Mouse (Mus musculus) layer of hippocampus, adult 2 months (tissue): ENCODE measurements around the gene Mid2. TPM values are rescaled to one million over a fixed set of nuclear protein-coding genes. Genes with fewer than 3 reads are reported as not detected.
"Not testable (repeated sequence)": the region's sequence is repeated elsewhere in the genome, so short reads cannot be mapped to it uniquely, and the experiment has no call there.

ENCODE experiments used
- DNase-seq, 2 experiments: peaks; one replicate each; pipeline ENCODE4 v3.0.0; 2022; ENCODE audit warnings: low spot score in 2 of 2
- H3K27ac ChIP-seq: fragments of 200-600 bp; 2 replicates; pipeline ENCODE4 v1.8.1; 2022
- H3K4me3 ChIP-seq: fragments of 200-600 bp; 2 replicates; pipeline ENCODE4 v1.8.1; 2022; ENCODE audit warnings: mild to moderate bottlenecking
- CTCF ChIP-seq: fragments of 200-600 bp; conservative IDR thresholded peaks from 2 replicates; pipeline ENCODE4 v1.8.1; 2022; ENCODE audit warnings: antibody characterized with exemption, mild to moderate bottlenecking, moderate library complexity
- long read RNA-seq, 2 experiments: library from polyadenylated mRNA; stranded (forward); transcript quantifications; one replicate each; pipeline ENCODE4 v2.0.0; 2021; ENCODE audit warnings: borderline mapping rate in 2 of 2
- total RNA-seq, 2 experiments: library from RNA; stranded (reverse); gene quantifications; 2 replicates each; pipeline ENCODE4 v1.2.3; 2021

Gene Mid2
- 10 to 100 TPM; 22.3 to 24.8 TPM for total RNA-seq
- long read RNA-seq, experiment 1, partial matches to known transcripts: 1 of 4 reads
- long read RNA-seq, experiment 1, other reads (novel, unspliced or antisense): 3 of 4 reads
- long read RNA-seq, experiment 2, partial matches to known transcripts: 2 of 9 reads
- long read RNA-seq, experiment 2, other reads (novel, unspliced or antisense): 7 of 9 reads

GRCm38 (mm10) chrX:140664479-140665241 is at the start of gene Mid2:
Gene Mid2 (plus strand): TSS chrX:140664599.
- TF ChIP-seq CTCF: no peak
- Histone ChIP-seq H3K27ac (peak within 1 kb of the TSS; percentile 86), H3K4me3 (peak within 1 kb of the TSS; percentile 63)
- peak in 1 of 2 experiments; percentile 10 for DNase-seq

- DNase-seq: no peak
- H3K27ac ChIP-seq: no peak overlapping the region
- no peak for TF ChIP-seq CTCF
Measured at GRCm38 (mm10) chrX:140624875-140625594, 39.4 kb upstream of the Mid2 start.

GRCm38 (mm10) chrX:140638028-140638427 is 26.4 kb upstream of the Mid2 start:
- no peak for DNase-seq
- H3K27ac ChIP-seq: no peak overlapping the region
- H3K4me3 ChIP-seq: no peak overlapping the region
- TF ChIP-seq CTCF: no peak

More at GRCm38 (mm10) chrX:140624875-140625594, 39.4 kb upstream of the Mid2 start:
- no peak overlapping the region for H3K4me3 ChIP-seq

- TF ChIP-seq CTCF: peak; percentile 68
- DNase-seq: no peak
- Histone ChIP-seq H3K27ac (no peak overlapping the region), H3K4me3 (no peak overlapping the region)
Measured at GRCm38 (mm10) chrX:140639592-140639991, 24.8 kb upstream of the Mid2 start.

GRCm38 (mm10) chrX:140660731-140661130 is 3.7 kb upstream of the Mid2 start:
- TF ChIP-seq CTCF: no peak
- Histone ChIP-seq H3K27ac (no peak overlapping the region), H3K4me3 (no peak overlapping the region)
- DNase-seq: no peak

GRCm38 (mm10) chrX:140663516-140663915 is 883 bp upstream of the Mid2 start:
- TF ChIP-seq CTCF: no peak
- H3K27ac ChIP-seq: no peak overlapping the region
- H3K4me3 ChIP-seq: no peak overlapping the region
- DNase-seq: no peak

GRCm38 (mm10) chrX:140665242-140665810 is 927 bp downstream of the Mid2 start:
- no peak for TF ChIP-seq CTCF
- peak in 1 of 2 experiments; percentile 16 for DNase-seq
- H3K4me3 ChIP-seq: peak overlapping the region; percentile 63
- peak overlapping the region; percentile 86 for H3K27ac ChIP-seq

- Histone ChIP-seq H3K27ac (no peak overlapping the region), H3K4me3 (no peak overlapping the region)
- no peak for TF ChIP-seq CTCF
- no peak for DNase-seq
Measured at GRCm38 (mm10) chrX:140675444-140675843, 11.0 kb downstream of the Mid2 start.

- H3K27ac ChIP-seq: no peak overlapping the region
- no peak for TF ChIP-seq CTCF
- H3K4me3 ChIP-seq: no peak overlapping the region
- DNase-seq: no peak
Measured at GRCm38 (mm10) chrX:140688335-140688734, 23.9 kb downstream of the Mid2 start.

- H3K4me3 ChIP-seq, DNase-seq, H3K27ac ChIP-seq: not testable (repeated sequence)
Measured at GRCm38 (mm10) chrX:140697872-140698463, 33.6 kb downstream of the Mid2 start.

GRCm38 (mm10) chrX:140703224-140703623 is 38.8 kb downstream of the Mid2 start:
- Histone ChIP-seq H3K4me3 (no peak overlapping the region), H3K27ac (no peak overlapping the region)
- DNase-seq: no peak
- no peak for TF ChIP-seq CTCF

- no peak for DNase-seq
- no peak for TF ChIP-seq CTCF
- H3K27ac ChIP-seq: no peak overlapping the region
- no peak overlapping the region for H3K4me3 ChIP-seq
Measured at GRCm38 (mm10) chrX:140706077-140706476, 41.7 kb downstream of the Mid2 start.

- peak; percentile 70 for TF ChIP-seq CTCF
- no peak for DNase-seq
- H3K4me3 ChIP-seq: no peak overlapping the region
- H3K27ac ChIP-seq: no peak overlapping the region
Measured at GRCm38 (mm10) chrX:140722400-140722799, 58.0 kb downstream of the Mid2 start.
